Mouse (Mus musculus) heart, adult 2 months (tissue): ENCODE data around the gene Nrxn2. TPM values are rescaled to one million over a fixed set of nuclear protein-coding genes. Genes with fewer than 3 reads are reported as not detected.

Experiments
- DNase-seq, 2 experiments: peaks; one replicate each; pipeline ENCODE4 v3.0.0; 2021
- H3K27ac ChIP-seq: fragments of 200-600 bp; 2 replicates; pipeline ENCODE4 v1.8.1; 2022
- H3K27me3 ChIP-seq: fragments of 200-500 bp; 2 replicates; pipeline ENCODE4 v1.6.1; 2012; ENCODE audit warnings: mild to moderate bottlenecking, low read length, inconsistent platforms, mixed read lengths; ENCODE audit not compliant: control insufficient read depth, insufficient read depth
- H3K36me3 ChIP-seq: fragments of 200-500 bp; 2 replicates; pipeline ENCODE4 v1.6.1; 2012; ENCODE audit warnings: low read length, inconsistent platforms; ENCODE audit not compliant: control insufficient read depth, insufficient read depth
- H3K4me1 ChIP-seq: fragments of 200-500 bp; 2 replicates; pipeline ENCODE4 v1.6.1; 2011; ENCODE audit warnings: low read length; ENCODE audit not compliant: control insufficient read depth, insufficient read depth
- H3K4me3 ChIP-seq: fragments of 200-600 bp; 2 replicates; pipeline ENCODE4 v1.8.1; 2022
- H3K79me2 ChIP-seq: fragments of 200-500 bp; replicated peaks from 2 replicates; pipeline ENCODE4 v1.6.1; 2012; ENCODE audit warnings: mild to moderate bottlenecking, inconsistent platforms, low read length, moderate library complexity, mixed read lengths; ENCODE audit not compliant: control insufficient read depth, insufficient read depth
- H3K9ac ChIP-seq: fragments of 200-500 bp; 2 replicates; pipeline ENCODE4 v1.6.1; 2012; ENCODE audit warnings: low read depth, mild to moderate bottlenecking, control low read depth, inconsistent platforms, low read length, mixed read lengths
- CTCF ChIP-seq: fragments of 200-600 bp; IDR thresholded peaks from 2 replicates; pipeline ENCODE4 v1.8.1; 2022; ENCODE audit warnings: antibody characterized with exemption, mild to moderate bottlenecking, moderate library complexity
- EP300 ChIP-seq: fragments of 200-500 bp; IDR thresholded peaks from 2 replicates; pipeline ENCODE4 v1.6.1; 2011; ENCODE audit warnings: low read depth, low read length, control low read depth; ENCODE audit not compliant: insufficient read depth
- POLR2A ChIP-seq: fragments of 200-500 bp; IDR thresholded peaks from 2 replicates; pipeline ENCODE4 v1.6.1; 2011; ENCODE audit warnings: mild to moderate bottlenecking, low read depth, low read length, control low read depth; ENCODE audit not compliant: insufficient read depth
- WGBS: fragments of 180-500 bp; shearing (Covaris S2); methylation state at CpG from one replicate; pipeline ENCODE4 v1.1.7; 2018; 5-methylcytosine and 5-hydroxymethylcytosine counted together
- intact Hi-C: fragments of 180-260 bp; cut with DNase I; formaldehyde crosslinking; loops from one replicate; pipeline ENCODE4 v1.15.1; 2025
- polyA plus RNA-seq: library from polyadenylated mRNA; depleted of rRNA; stranded (reverse); fragments of >200 nt; gene quantifications from 2 replicates; pipeline ENCODE4 v1.2.3, GENCODE M21; 2012
- total RNA-seq, 2 experiments: library from RNA; stranded (reverse); gene quantifications; 2 replicates each; pipeline ENCODE4 v1.2.3; 2021

Nrxn2 gene
- total and polyA plus RNA-seq, 3 experiments, result 3.4 to 5.2 (median 4.5) TPM

- no peak for DNase-seq
- H3K4me3 ChIP-seq, result no peak overlapping the region
- no peaks in the 10 kb centered on the region for H3K79me2 ChIP-seq
- no peak overlapping the region for H3K9ac ChIP-seq
- H3K36me3 ChIP-seq, result no peaks in the 10 kb centered on the region
- TF ChIP-seq EP300, result no peak
- H3K4me1 ChIP-seq, result peaks cover 3% of the 10 kb centered on the region; the same call in 1 of the 2 replicates
- no peaks in the 10 kb centered on the region for H3K27me3 ChIP-seq
- intact Hi-C loops, result no loop called here
- WGBS, result 84% methylated on average over 8 of the region's 8 CpGs
- H3K27ac ChIP-seq, result no peak overlapping the region
Measured at GRCm38 (mm10) chr19:6407109-6407508, 11.4 kb upstream of the Nrxn2 start.

DNA sequence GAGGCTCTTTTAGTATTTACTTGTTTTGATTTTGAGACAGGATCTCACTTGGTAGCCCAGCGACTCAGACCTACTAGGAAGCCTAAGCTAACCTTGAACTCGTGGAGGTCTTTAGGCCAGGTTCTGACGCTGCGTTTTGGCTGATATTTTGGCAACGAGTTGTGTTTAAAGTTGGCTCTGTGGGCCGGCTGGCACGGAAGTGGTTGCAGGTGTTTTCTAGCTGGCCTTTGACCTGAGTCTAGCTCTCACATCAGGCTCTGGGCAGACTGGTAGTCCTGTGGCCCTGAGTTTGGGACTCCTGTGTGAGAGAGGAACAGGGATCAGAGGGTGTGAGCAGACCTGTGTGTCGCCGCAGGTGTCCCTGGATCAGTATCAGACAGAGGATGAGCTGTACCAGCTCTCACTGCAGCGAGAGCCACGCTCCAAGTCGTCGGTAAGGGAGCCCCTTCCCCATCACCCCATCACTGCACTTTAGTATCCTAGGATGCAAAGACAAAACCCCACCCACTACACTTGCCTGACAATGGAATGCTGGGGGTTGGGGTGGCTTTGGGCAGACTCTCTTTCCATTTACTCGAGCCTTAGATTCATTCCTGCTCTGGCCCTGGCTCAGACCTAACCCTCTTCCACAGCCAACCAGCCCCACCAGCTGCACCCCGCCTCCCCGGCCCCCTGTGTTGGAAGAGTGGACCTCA, 10.6 kb upstream of the Nrxn2 start:
- no peaks in the 10 kb centered on the region for H3K27me3 ChIP-seq
- intact Hi-C loops, result no loop called here
- no peaks in the 10 kb centered on the region for H3K4me1 ChIP-seq

DNA sequence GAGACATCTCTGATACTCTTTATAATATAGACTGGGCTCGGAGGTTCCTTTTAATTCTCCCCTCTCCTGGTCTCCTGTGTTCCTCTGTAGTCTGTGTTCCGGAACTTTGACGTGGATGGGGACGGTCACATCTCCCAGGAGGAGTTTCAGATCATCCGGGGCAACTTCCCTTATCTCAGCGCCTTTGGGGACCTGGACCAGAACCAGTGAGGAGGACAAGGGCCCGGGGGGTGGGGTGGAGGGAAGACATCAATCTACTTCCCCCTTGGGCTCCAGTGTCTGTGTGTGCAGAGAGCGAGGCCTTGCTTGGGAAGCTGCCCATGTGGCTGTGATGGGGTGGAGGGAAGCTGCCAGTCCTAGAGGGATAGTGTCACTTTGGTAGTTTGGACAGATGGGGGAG, 9.8 kb upstream of the Nrxn2 start:
- no peak overlapping the region for H3K9ac ChIP-seq
- no peaks in the 10 kb centered on the region for H3K79me2 ChIP-seq
- H3K27me3 ChIP-seq, result no peaks in the 10 kb centered on the region
- intact Hi-C loops, result no loop called here
- WGBS, result 70% methylated on average over 8 of the region's 8 CpGs
- H3K27ac ChIP-seq, result no peak overlapping the region
- TF ChIP-seq POLR2A (no peak), CTCF (no peak), EP300 (no peak)
- no peak overlapping the region for H3K4me3 ChIP-seq
- H3K36me3 ChIP-seq, result no peaks in the 10 kb centered on the region
- H3K4me1 ChIP-seq, result no peaks in the 10 kb centered on the region; the same call in 1 of the 2 replicates
- no peak for DNase-seq

More for the DNA sequence above, 10.6 kb upstream of the Nrxn2 start:
- H3K79me2 ChIP-seq, result no peaks in the 10 kb centered on the region
- H3K4me3 ChIP-seq, result no peak overlapping the region
- H3K36me3 ChIP-seq, result no peaks in the 10 kb centered on the region
- TF ChIP-seq CTCF (no peak), EP300 (no peak), POLR2A (no peak)
- 72% methylated on average over 16 of the region's 16 CpGs for WGBS
- DNase-seq, result no peak
- no peak overlapping the region for H3K9ac ChIP-seq
- H3K27ac ChIP-seq, result no peak overlapping the region

- H3K4me3 ChIP-seq, result no peak overlapping the region
- no peaks in the 10 kb centered on the region for H3K36me3 ChIP-seq
- 70% methylated on average over 5 of the region's 5 CpGs for WGBS
- no peak overlapping the region for H3K9ac ChIP-seq
- no peak for TF ChIP-seq POLR2A
- no peak for TF ChIP-seq CTCF
- TF ChIP-seq EP300, result no peak
- H3K4me1 ChIP-seq, result no peaks in the 10 kb centered on the region; the same call in 1 of the 2 replicates
- H3K27me3 ChIP-seq, result no peaks in the 10 kb centered on the region
- H3K79me2 ChIP-seq, result no peaks in the 10 kb centered on the region
- no peak for DNase-seq
- H3K27ac ChIP-seq, result no peak overlapping the region
- intact Hi-C loops, result no loop called here
Measured at GRCm38 (mm10) chr19:6409176-6409575, 9.4 kb upstream of the Nrxn2 start.

GRCm38 (mm10) chr19:6409936-6410335, 8.6 kb upstream of the Nrxn2 start:
- intact Hi-C loops, result no loop called here
- H3K27me3 ChIP-seq, result no peaks in the 10 kb centered on the region
- H3K9ac ChIP-seq, result no peak overlapping the region
- H3K4me3 ChIP-seq, result no peak overlapping the region
- WGBS, result 86% methylated on average over 5 of the region's 5 CpGs
- TF ChIP-seq EP300, result no peak
- TF ChIP-seq CTCF, result no peak
- no peak for TF ChIP-seq POLR2A
- H3K27ac ChIP-seq, result no peak overlapping the region
- DNase-seq, result no peak
- no peaks in the 10 kb centered on the region for H3K79me2 ChIP-seq
- no peaks in the 10 kb centered on the region; the same call in 1 of the 2 replicates for H3K4me1 ChIP-seq
- H3K36me3 ChIP-seq, result no peaks in the 10 kb centered on the region

DNA sequence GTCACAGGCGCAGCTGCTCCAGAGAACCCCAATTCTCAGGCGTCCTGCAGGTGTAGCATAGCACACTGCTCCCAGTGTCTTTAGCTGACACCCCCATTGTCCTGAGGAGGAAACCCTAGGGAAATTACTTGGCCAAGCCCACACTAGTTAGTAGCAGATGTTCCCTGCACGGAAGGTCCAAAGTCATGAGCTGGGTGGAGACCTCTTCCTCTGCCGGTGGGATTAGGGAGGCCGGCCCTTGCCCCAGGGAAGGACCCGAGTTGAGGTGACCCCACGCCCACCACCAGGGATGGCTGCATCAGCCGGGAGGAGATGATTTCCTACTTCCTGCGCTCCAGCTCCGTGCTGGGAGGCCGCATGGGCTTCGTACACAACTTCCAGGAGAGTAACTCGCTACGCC, 5.7 kb upstream of the Nrxn2 start:
- no peak for DNase-seq

More for the DNA sequence above, 5.7 kb upstream of the Nrxn2 start:
- Histone ChIP-seq H3K27ac (peak overlapping the region; percentile 48), H3K9ac (peak overlapping the region; percentile 22; the same call in 1 of the 2 replicates), H3K4me3 (peak overlapping the region; percentile 20; the same call in 1 of the 2 replicates), H3K27me3 (no peaks in the 10 kb centered on the region), H3K4me1 (no peaks in the 10 kb centered on the region; the same call in 1 of the 2 replicates), H3K79me2 (no peaks in the 10 kb centered on the region), H3K36me3 (no peaks in the 10 kb centered on the region)
- intact Hi-C loops, result no loop called here
- 43% methylated on average over 14 of the region's 14 CpGs for WGBS
- TF ChIP-seq EP300 (0 out of 2 replicates have a peak, but pooled peaks have one; percentile 27), CTCF (no peak)
